Mouse (Mus musculus): ENCODE measurements around the gene Dnajb3.

GRCm38 (mm10) chr1:88212341-88213045 is 6.9 kb upstream of the Dnajb3 start:
- no peak for TF ChIP-seq CTCF (IDR thresholded peaks at IDR 0.05; ENCODE audit: insufficient read depth, low read depth, low read length)
- TF ChIP-seq POLR2A (IDR thresholded peaks at IDR 0.05; ENCODE audit: insufficient read depth, low read depth, low read length): no peak
